Mouse (Mus musculus) gastrocnemius, adult 2 months (tissue): ENCODE measurements around the gene Tmem8b. TPM values are rescaled to one million over a fixed set of nuclear protein-coding genes. Genes with fewer than 3 reads are reported as not detected.
A peak's percentile ranks its signal among the peaks of the same experiment; 100 is the strongest.

Experiments
- DNase-seq: peaks from one replicate; pipeline ENCODE4 v3.0.0; 2022
- H3K27ac ChIP-seq: fragments of 200-600 bp; 2 replicates; pipeline ENCODE4 v1.8.1; 2022; ENCODE audit warnings: mild to moderate bottlenecking
- H3K4me3 ChIP-seq: fragments of 200-600 bp; 2 replicates; pipeline ENCODE4 v1.8.1; 2022; ENCODE audit warnings: mild to moderate bottlenecking, moderate library complexity
- CTCF ChIP-seq: fragments of 200-600 bp; IDR thresholded peaks from 2 replicates; pipeline ENCODE4 v1.8.1; 2022; ENCODE audit warnings: antibody characterized with exemption, mild to moderate bottlenecking, moderate library complexity
- intact Hi-C: fragments of 180-260 bp; cut with DNase I; formaldehyde crosslinking; loops from one replicate; pipeline ENCODE4 v1.15.1; 2025
- total RNA-seq, 2 experiments: library from RNA; stranded (reverse); gene quantifications; 2 replicates each; pipeline ENCODE4 v1.2.3; 2021

Tmem8b gene
- total RNA-seq, 2 experiments from 2014 or later: 8.4 to 14.9 TPM

DNA sequence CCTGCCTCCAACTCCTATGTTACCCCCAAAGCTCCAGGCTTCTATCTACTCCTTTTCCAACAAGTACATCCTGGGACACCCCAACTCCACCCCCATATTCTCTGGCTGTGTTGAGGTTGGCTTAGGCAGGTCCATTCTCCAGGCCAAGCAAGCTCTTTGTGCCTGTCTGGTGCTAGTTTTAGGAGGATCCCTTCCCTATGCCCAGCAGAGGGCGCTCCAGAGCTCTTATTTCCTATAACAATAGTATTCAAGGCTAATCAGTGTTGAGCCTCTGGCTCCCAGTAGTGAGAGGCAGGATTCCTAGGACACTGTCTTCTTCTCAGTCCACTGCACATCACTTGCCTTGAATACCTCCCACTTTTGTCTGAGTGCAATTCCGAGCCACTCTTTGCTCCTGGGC, 3.3 kb downstream of the Tmem8b start:
- TF ChIP-seq CTCF: peak; percentile 92
- Histone ChIP-seq H3K4me3 (no peak overlapping the region), H3K27ac (no peak overlapping the region)
- intact Hi-C loops: loop anchor here (1.0 kb wide), 1 partner anchor 38 kb away; the partner anchor contains the start of gene Olfr71
- DNase-seq: peak; percentile 90

- DNase-seq: no peak
- intact Hi-C loops: no loop called here
- TF ChIP-seq CTCF: no peak
- no peak overlapping the region for H3K27ac ChIP-seq
- H3K4me3 ChIP-seq: no peak overlapping the region
Observed at GRCm38 (mm10) chr4:43673703-43674102, 4.9 kb downstream of the Tmem8b start.

DNA sequence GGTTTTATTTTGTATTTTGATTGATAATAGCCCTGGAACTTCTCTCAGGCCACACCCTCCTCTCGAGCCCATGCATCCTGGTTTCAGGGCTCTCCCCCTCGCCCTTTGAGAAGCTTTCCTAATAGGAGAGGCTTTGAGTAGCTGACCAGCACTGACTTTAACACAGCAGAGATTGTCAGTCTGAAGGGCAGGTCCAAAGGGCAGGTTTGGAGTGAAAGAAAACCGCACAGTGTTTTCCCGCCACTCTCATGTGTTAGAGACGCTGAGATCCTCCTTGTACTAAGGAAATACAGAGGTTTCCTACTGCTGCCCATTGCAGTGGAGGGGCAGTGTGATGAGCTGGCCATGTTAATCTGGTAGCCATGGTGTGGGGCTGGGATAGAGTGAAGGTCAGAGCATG, 6.2 kb downstream of the Tmem8b start:
- no peak overlapping the region for H3K4me3 ChIP-seq
- no peak for DNase-seq
- no peak overlapping the region for H3K27ac ChIP-seq
- TF ChIP-seq CTCF: no peak
- intact Hi-C loops: no loop called here

GRCm38 (mm10) chr4:43675608-43676007, 6.8 kb downstream of the Tmem8b start:
- intact Hi-C loops: no loop called here

DNA sequence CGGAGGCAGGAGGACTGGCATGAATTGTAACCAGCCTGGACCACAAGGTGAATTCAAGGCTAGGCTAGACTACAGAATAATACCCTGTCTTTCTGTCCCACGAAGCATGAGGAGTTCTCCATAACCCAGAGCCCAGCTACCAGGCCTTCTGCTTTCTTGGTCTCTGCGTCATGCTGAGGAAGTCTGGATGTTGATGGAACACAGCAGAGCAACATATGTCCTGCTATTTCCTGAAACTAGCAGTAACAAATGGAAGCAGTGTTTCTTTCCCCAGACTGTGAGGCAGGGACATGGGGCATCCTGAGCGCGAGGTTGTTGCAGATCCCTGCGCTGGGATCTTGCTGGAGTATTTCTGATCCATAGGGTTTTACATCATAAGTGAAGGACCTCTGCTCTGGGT, 9.8 kb downstream of the Tmem8b start:
- intact Hi-C loops: no loop called here
- DNase-seq: no peak
- Histone ChIP-seq H3K27ac (peak overlapping the region; percentile 75; the same call in 1 of the 2 replicates), H3K4me3 (no peak overlapping the region)
- TF ChIP-seq CTCF: no peak

More at GRCm38 (mm10) chr4:43675608-43676007, 6.8 kb downstream of the Tmem8b start:
- no peak overlapping the region for H3K27ac ChIP-seq
- no peak for TF ChIP-seq CTCF
- no peak for DNase-seq
- H3K4me3 ChIP-seq: no peak overlapping the region

GRCm38 (mm10) chr4:43679416-43680043, 10.8 kb downstream of the Tmem8b start:
- no peak for TF ChIP-seq CTCF
- intact Hi-C loops: no loop called here
- DNase-seq: peak; percentile 84
- Histone ChIP-seq H3K4me3 (no peak overlapping the region), H3K27ac (peak overlapping the region; percentile 75)

DNA sequence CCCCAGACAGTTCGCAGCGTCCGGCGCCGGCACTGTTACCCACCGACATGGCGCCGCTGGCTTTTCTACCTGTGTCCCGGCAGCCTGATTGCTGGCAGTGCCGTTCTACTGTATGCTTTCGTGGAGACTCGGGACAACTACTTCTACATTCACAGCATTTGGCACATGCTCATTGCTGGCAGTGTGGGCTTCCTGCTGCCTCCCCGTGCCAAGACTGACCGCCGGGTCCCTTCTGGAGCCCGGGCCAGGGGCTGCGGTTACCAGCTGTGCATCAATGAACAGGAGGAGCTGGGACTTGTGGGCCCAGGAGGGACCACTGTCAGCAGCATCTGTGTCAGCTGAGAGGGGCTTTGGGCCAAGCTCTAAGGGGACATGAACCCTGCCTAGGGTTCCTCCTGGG, 21.2 kb downstream of the Tmem8b start:
- Histone ChIP-seq H3K4me3 (no peak overlapping the region), H3K27ac (no peak overlapping the region)
- intact Hi-C loops: no loop called here
- no peak for DNase-seq
- no peak for TF ChIP-seq CTCF

DNA sequence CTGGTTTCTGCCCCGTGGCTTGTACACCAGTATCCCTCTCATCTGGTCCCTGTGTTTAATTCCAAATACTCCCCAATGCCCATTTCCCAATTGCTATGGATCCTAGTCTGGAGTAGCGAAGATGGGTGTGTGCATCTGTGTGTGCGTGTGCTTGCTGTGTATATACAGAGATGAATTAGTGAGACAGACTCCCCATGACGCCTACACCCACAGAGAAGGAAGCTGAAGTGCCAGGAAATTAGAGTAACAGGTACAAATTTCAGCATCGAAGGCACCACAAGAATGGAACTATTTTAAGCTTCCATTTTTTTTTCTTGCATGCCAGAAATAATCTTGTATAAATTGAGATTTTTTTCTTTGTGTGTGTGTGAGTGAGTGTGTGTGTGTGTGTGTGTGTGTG, 22.3 kb downstream of the Tmem8b start:
- Histone ChIP-seq H3K27ac (no peak overlapping the region), H3K4me3 (no peak overlapping the region)
- no peak for DNase-seq
- intact Hi-C loops: no loop called here
- no peak for TF ChIP-seq CTCF

DNA sequence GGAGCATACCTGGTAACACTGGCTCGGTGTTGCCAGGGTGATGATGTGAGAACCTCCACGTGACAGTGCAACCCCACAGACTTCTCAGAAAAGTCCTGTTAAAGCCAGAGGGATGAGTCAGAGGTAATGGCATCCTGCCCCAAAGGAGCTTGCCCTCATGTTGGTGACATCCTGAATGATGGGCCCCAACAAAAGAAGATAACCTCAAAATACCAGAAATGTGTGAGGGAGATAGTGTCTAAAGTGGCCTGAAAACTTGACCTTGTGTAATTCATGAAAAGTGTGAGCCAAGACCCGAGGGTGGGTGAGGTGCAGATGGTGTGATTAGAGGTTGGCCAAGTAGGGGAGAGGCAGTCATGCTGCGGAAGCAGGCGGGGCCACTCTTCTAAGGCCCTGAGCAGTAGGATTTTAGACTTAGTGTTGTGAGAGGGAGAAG, 25.1 kb downstream of the Tmem8b start:
- peak; percentile 45 for DNase-seq
- TF ChIP-seq CTCF: no peak
- Histone ChIP-seq H3K4me3 (no peak overlapping the region), H3K27ac (0 out of 2 replicates have a peak overlapping the region, but pooled peaks have one; percentile 6)
- intact Hi-C loops: no loop called here

DNA sequence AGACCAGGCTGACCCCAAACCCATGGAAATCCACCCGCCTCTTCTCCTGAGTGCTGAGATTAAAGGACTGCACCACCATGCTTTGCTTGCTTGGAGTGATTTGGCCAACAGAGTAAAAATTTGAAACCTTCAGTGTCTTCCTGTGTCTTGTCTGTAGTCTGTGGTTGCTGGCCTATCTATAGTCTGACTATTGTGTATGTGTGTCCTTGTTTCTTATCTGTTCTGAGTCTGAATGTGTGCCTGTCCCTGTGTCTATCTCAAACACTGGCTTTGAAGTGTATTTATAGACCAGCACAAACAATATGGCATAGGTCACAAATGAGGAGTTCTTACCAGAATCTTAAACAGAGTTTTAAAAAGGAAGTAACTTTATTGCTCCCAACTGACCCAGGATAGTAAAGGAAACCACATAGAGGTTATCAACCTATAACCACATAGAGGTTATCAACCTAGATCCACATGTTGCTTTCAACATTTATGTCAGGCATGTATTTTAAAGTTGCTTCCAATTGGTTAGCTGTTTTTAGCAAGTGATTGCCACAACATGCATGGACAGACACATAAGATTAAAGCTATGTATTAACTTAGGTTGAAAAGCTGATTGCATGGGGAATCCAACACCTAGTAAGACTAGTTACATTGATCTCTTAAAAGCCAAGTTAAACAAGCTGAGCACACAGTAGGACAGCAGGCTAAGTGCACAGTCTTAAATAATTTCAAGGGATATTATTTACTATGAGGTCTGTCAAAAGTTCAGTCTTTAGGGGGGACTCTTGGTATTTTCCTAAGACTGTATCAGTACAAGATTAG, 25.9 kb downstream of the Tmem8b start:
- Histone ChIP-seq H3K4me3 (no peak overlapping the region), H3K27ac (peak overlapping the region; percentile 16; the same call in 1 of the 2 replicates)
- DNase-seq: no peak
- intact Hi-C loops: no loop called here
- TF ChIP-seq CTCF: no peak

DNA sequence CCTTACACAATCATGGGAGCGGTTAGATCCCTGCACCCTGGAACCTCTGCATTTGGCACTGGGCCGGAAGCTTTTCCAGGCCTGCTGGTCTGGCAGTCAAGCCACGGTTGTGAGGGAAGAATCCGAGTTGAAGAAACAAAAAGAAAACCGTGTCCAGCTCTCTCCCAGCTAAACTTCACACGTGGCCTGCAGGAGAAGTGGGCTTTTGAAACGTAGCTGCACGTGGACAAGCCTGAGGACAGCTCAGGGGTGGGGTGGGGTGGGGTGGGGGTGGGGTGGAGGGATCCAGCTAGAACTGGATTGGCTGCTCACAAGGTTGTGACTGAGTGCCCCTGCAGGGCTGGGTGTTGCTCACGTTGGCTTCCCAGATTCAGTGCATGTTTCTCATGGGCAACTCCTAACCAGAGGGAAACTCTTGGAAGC, 26.5 kb downstream of the Tmem8b start:
- Histone ChIP-seq H3K27ac (peak overlapping the region; percentile 46), H3K4me3 (no peak overlapping the region)
- intact Hi-C loops: no loop called here
- TF ChIP-seq CTCF: no peak
- DNase-seq: peak; percentile 76

GRCm38 (mm10) chr4:43696561-43696960, 27.8 kb downstream of the Tmem8b start:
- H3K4me3 ChIP-seq: no peak overlapping the region
- intact Hi-C loops: no loop called here
- DNase-seq: no peak
- no peak for TF ChIP-seq CTCF
- H3K27ac ChIP-seq: no peak overlapping the region

DNA sequence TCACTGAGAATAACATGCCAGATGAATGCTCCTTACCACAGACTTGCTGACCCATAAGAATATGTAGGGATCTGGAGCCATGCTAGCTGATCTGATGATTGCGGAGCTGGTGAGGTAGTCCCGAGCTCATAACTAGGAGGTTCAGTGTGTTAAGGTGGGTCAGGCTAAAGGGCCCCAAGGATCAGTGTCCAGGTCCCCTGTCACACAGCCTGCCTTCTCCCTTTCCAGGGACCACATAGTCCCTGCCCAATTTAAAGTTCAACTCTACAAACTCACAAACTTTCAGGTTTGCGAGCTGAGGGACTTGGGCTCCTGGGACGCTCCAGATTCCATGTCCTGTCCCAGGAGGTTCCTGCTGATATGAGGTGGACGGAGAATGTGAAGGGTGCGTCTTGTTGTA, 31.9 kb downstream of the Tmem8b start, which contains the start of gene Olfr70:
Gene Olfr70 (minus strand): TSS at position 101 of the 400 bp plus-strand sequence.
- intact Hi-C loops: no loop called here
- no peak for DNase-seq
- Histone ChIP-seq H3K4me3 (no peak within 1 kb of the TSS), H3K27ac (no peak within 1 kb of the TSS)
- no peak for TF ChIP-seq CTCF
